Mouse (Mus musculus) forebrain, embryonic 16.5 days (tissue): ENCODE results near the gene Cgref1. TPM values are rescaled to one million over a fixed set of nuclear protein-coding genes. Genes with fewer than 3 reads are reported as not detected.

Source experiments
- ATAC-seq: fragments of 200-750 bp; cut with Nextera tagmentation; 2 replicates; pipeline ENCODE4 v1.8.0; 2017; ENCODE audit warnings: mild to moderate bottlenecking, moderate library complexity
- H3K27ac ChIP-seq: fragments of 300-500 bp; sonication (generic); 2 replicates; pipeline ENCODE4 v1.5.1; 2014; ENCODE audit warnings: low read length, control low read depth
- H3K27me3 ChIP-seq: fragments of 300-500 bp; sonication (generic); replicated peaks from 2 replicates; pipeline ENCODE4 v1.6.1; 2014; ENCODE audit warnings: low read length; ENCODE audit not compliant: control insufficient read depth, insufficient read depth
- H3K36me3 ChIP-seq: fragments of 300-500 bp; sonication (generic); 2 replicates; pipeline ENCODE4 v1.6.1; 2014; ENCODE audit not compliant: control insufficient read depth, insufficient read depth
- H3K4me1 ChIP-seq: fragments of 300-500 bp; sonication (generic); replicated peaks from 2 replicates; pipeline ENCODE4 v1.6.1; 2014; ENCODE audit warnings: low read length; ENCODE audit not compliant: control insufficient read depth, insufficient read depth
- H3K4me2 ChIP-seq: fragments of 300-500 bp; sonication (generic); 2 replicates; pipeline ENCODE4 v1.6.1; 2014; ENCODE audit warnings: mild to moderate bottlenecking, low read length, control low read depth
- H3K4me3 ChIP-seq: fragments of 300-500 bp; sonication (generic); replicated peaks from 2 replicates; pipeline ENCODE4 v1.5.1; 2014; ENCODE audit warnings: mild to moderate bottlenecking, low read length, control low read depth
- H3K9ac ChIP-seq: fragments of 300-500 bp; sonication (generic); replicated peaks from 2 replicates; pipeline ENCODE4 v1.6.1; 2014; ENCODE audit warnings: low read depth, low read length, control low read depth
- H3K9me3 ChIP-seq: fragments of 300-500 bp; sonication (generic); 2 replicates; pipeline ENCODE4 v1.6.1; 2016; ENCODE audit warnings: low read length; ENCODE audit not compliant: control insufficient read depth
- WGBS: fragments of 180-500 bp; shearing (Covaris S2); extraction: QIAGEN DNeasy Blood & Tissue Kit; methylation state at CpG from one replicate; pipeline ENCODE4 v1.1.7; 2014; 5-methylcytosine and 5-hydroxymethylcytosine counted together
- polyA plus RNA-seq: library from polyadenylated mRNA; unstranded; fragments of >200 nt; fragmentation: Nextera tagmentation; extraction: Ambion mirVana; gene quantifications from 2 replicates; pipeline ENCODE4 v1.2.1, GENCODE M21; 2015

The Cgref1 gene
- polyA plus RNA-seq, 1 experiment from 2014 or later, result 29.0 TPM

- Histone ChIP-seq H3K9me3 (no peaks in the 10 kb centered on the region), H3K36me3 (peaks cover 23% of the 10 kb centered on the region), H3K4me2 (no peak overlapping the region), H3K9ac (no peak overlapping the region), H3K4me3 (no peak overlapping the region), H3K27me3 (no peaks in the 10 kb centered on the region), H3K4me1 (peaks cover 13% of the 10 kb centered on the region), H3K27ac (no peak overlapping the region)
- WGBS, result 94% methylated on average over 5 of the region's 5 CpGs
- ATAC-seq, result no peak
These were observed 43.5 kb downstream of the Cgref1 start for GRCm38 (mm10) chr5:30901860-30902259.

- Histone ChIP-seq H3K4me1 (peaks cover 18% of the 10 kb centered on the region), H3K36me3 (peaks cover 36% of the 10 kb centered on the region), H3K4me2 (peak overlapping the region; percentile 72), H3K27ac (no peak overlapping the region), H3K27me3 (no peaks in the 10 kb centered on the region), H3K4me3 (peak overlapping the region; percentile 58), H3K9me3 (no peaks in the 10 kb centered on the region), H3K9ac (peak overlapping the region; percentile 78)
- 83% methylated on average over 7 of the region's 7 CpGs for WGBS
- ATAC-seq, result no peak
These were observed 55.0 kb downstream of the Cgref1 start for GRCm38 (mm10) chr5:30890375-30890774.

- ATAC-seq, result peak; percentile 5
- Histone ChIP-seq H3K4me2 (peak overlapping the region; percentile 72), H3K4me3 (peak overlapping the region; percentile 58), H3K36me3 (peaks cover 27% of the 10 kb centered on the region), H3K9ac (peak overlapping the region; percentile 78), H3K9me3 (no peaks in the 10 kb centered on the region), H3K4me1 (peaks cover 18% of the 10 kb centered on the region), H3K27me3 (no peaks in the 10 kb centered on the region), H3K27ac (peak overlapping the region; percentile 99)
- under 1% methylated on average over 39 of the region's 42 CpGs for WGBS
These were observed 56.2 kb downstream of the Cgref1 start for GRCm38 (mm10) chr5:30889088-30889754.

- H3K9ac ChIP-seq, result peak within 1 kb of the TSS; percentile 89
- peak within 1 kb of the TSS; percentile 72 for H3K4me2 ChIP-seq
- H3K9me3 ChIP-seq, result no peaks in the 10 kb centered on the region
- WGBS, result under 1% methylated on average over 42 of the region's 42 CpGs
- H3K36me3 ChIP-seq, result peaks cover 20% of the 10 kb centered on the region
- peak; percentile 91 for ATAC-seq
- H3K27ac ChIP-seq, result peak within 1 kb of the TSS; percentile 99
- peaks cover 18% of the 10 kb centered on the region for H3K4me1 ChIP-seq
- peak within 1 kb of the TSS; percentile 58 for H3K4me3 ChIP-seq
- H3K27me3 ChIP-seq, result no peaks in the 10 kb centered on the region
These were observed 56.9 kb downstream of the Cgref1 start, which contains the start of gene Agbl5 for GRCm38 (mm10) chr5:30888337-30889087. Gene Agbl5 (plus strand): TSS chr5:30888694.

- peak overlapping the region; percentile 99 for H3K27ac ChIP-seq
- ATAC-seq, result peak; percentile 85
These were observed 57.5 kb downstream of the Cgref1 start for GRCm38 (mm10) chr5:30887858-30888336.

GRCm38 (mm10) chr5:30887331-30887761, 58.0 kb downstream of the Cgref1 start:
- Histone ChIP-seq H3K36me3 (peaks cover 10% of the 10 kb centered on the region), H3K27ac (peak overlapping the region; percentile 99), H3K9ac (peak overlapping the region; percentile 89), H3K27me3 (no peaks in the 10 kb centered on the region), H3K4me2 (peak overlapping the region; percentile 72), H3K4me1 (peaks cover 18% of the 10 kb centered on the region), H3K4me3 (peak overlapping the region; percentile 58), H3K9me3 (no peaks in the 10 kb centered on the region)
- 0% methylated on average over 19 of the region's 19 CpGs for WGBS
- peak; percentile 31 for ATAC-seq

More at GRCm38 (mm10) chr5:30887858-30888336, 57.5 kb downstream of the Cgref1 start:
- WGBS, result under 1% methylated on average over 28 of the region's 28 CpGs
- Histone ChIP-seq H3K9ac (peak overlapping the region; percentile 89), H3K4me3 (peak overlapping the region; percentile 58), H3K4me2 (peak overlapping the region; percentile 72), H3K27me3 (no peaks in the 10 kb centered on the region), H3K36me3 (peaks cover 16% of the 10 kb centered on the region), H3K4me1 (peaks cover 18% of the 10 kb centered on the region), H3K9me3 (no peaks in the 10 kb centered on the region)

GRCm38 (mm10) chr5:30886731-30887130, 58.7 kb downstream of the Cgref1 start:
- 22% methylated on average over 5 of the region's 5 CpGs for WGBS
- peaks cover 4% of the 10 kb centered on the region; the same call in 1 of the 2 replicates for H3K36me3 ChIP-seq
- H3K4me2 ChIP-seq, result peak overlapping the region; percentile 72
- no peaks in the 10 kb centered on the region for H3K9me3 ChIP-seq
- ATAC-seq, result no peak
- peaks cover 18% of the 10 kb centered on the region for H3K4me1 ChIP-seq
- peak overlapping the region; percentile 99 for H3K27ac ChIP-seq
- H3K4me3 ChIP-seq, result peak overlapping the region; percentile 58
- no peaks in the 10 kb centered on the region for H3K27me3 ChIP-seq
- peak overlapping the region; percentile 89 for H3K9ac ChIP-seq

GRCm38 (mm10) chr5:30886209-30886608, 59.2 kb downstream of the Cgref1 start:
- WGBS, result 33% methylated on average over 4 of the region's 4 CpGs
- Histone ChIP-seq H3K4me3 (no peak overlapping the region; the same call in 1 of the 2 replicates), H3K4me1 (peaks cover 18% of the 10 kb centered on the region), H3K36me3 (no peaks in the 10 kb centered on the region; the same call in 1 of the 2 replicates), H3K27me3 (no peaks in the 10 kb centered on the region), H3K4me2 (peak overlapping the region; percentile 72), H3K9ac (no peak overlapping the region), H3K9me3 (no peaks in the 10 kb centered on the region), H3K27ac (no peak overlapping the region)
- ATAC-seq, result no peak
